Mouse (Mus musculus) brain, adult 2 months (tissue): ENCODE measurements around the gene Sept3.

Experiments
- DNase-seq: peaks from one replicate; pipeline ENCODE4 v3.0.0; 2011; ENCODE audit warnings: low read depth, low spot score

The Sept3 gene

GRCm38 (mm10) chr15:82271201-82271600 lies 3.5 kb upstream of the Sept3 start:
- DNase-seq, result peak; percentile 96

DNA sequence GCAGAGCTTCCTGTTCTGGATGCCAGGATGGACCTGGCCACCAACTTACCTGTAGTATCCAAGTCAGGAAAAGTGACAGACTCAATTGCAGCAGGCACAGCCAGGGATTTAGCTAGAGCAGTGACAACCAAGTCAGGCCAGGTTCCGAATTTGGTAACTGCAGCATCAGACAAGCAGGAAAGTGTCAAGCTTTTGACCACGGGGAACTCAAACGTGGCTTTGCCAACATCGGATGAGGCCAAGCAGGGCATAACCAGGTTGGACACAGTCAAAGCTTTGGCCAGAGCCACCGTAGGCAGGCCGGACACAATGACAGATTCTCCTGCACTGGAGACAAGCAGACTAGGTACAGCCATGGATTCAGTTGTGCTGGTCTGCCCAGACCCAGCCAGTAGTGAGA lies 2.4 kb upstream of the Sept3 start:
- peak; percentile 82 for DNase-seq

- peak; percentile 87 for DNase-seq
These were observed 521 bp downstream of the Sept3 start for GRCm38 (mm10) chr15:82274927-82275901.

DNA sequence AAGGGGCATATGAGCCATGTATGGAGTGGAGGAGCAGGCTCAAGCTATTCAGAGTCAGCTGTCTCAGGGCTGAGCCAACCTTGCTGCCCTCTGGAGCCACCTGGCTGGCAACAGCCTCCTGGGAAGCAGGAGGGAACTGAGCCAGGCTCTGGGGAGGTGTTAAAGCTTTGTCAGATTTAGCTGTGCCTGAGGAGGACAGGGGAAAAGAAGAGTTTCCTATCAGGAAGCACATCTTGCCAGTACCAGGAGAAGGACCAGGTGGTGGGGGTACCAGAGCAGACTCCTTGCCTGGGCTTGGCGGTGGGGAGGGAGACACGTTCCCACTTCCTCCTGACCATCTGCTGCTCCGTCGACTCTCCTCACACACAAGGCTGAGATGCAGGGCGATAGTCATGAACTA lies 2.9 kb downstream of the Sept3 start:
- DNase-seq, result peak; percentile 96

GRCm38 (mm10) chr15:82280638-82281037 lies 5.9 kb downstream of the Sept3 start:
- DNase-seq, result peak; percentile 54

- DNase-seq, result no peak
These were observed 11.5 kb downstream of the Sept3 start for GRCm38 (mm10) chr15:82286157-82286556.

DNA sequence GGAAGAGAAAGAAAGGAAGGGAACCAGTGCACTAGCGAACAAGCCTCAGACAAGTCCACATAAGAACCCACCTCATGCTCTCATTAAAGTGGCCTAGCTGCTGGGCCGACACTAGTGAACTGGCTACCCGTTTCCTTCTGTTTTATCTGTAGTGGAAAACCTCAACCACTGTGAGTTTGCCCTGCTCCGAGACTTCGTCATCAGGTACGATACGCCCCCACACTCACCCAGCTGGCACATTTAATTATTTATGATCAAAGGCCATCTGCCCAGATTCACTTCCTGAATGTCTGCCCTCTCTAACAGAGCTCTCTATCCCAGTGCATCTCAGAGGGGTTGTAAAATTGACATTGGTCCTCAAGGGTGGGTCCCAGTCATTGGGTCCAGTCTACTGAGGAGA lies 15.6 kb downstream of the Sept3 start:
- DNase-seq, result no peak

DNA sequence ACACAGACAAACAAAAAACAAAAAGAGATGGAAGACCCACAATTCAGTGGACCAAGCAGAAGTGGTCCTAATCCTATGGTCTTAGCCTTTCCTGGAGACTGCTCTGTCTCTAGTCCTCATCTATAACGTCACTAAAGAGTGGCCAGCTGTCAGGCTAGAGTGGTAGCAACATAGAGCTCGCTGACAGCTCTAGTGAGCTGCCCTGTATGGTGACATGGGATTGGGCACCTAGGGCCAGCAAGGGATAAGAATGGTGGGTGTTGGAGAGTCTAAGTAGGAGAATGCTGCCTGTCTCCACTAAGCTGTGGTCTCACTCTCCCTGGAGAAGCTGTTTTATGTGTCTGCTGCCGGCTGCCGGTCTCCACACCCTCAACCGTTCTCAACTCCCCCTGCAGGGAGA lies 18.2 kb downstream of the Sept3 start:
- DNase-seq, result no peak

DNA sequence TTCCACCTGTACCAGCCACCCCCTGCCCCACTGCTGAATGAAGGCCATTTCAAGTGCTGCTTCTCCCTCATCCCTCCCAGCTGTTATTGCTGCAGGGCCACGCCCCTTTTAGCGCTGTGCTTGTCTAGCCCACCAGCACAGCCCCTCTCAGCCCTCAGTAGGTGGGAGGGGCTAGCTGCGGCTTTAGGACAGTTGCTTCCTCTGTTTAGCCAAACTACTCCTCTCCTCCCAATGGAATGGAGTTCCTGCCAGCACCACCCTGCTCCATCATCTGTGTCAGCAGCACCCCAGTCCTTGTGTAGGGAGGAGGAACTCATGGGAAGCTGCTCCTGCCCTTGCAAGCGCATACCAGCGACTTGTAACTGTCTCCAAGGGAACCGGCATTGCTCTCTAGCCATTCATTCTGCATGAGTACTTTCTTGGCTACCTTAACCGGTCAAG lies 18.6 kb downstream of the Sept3 start:
- DNase-seq, result peak; percentile 59

- no peak for DNase-seq
These were observed 19.4 kb downstream of the Sept3 start for GRCm38 (mm10) chr15:82294059-82294458.

- DNase-seq, result no peak
These were observed 24.3 kb downstream of the Sept3 start, which contains the start of gene Wbp2nl for GRCm38 (mm10) chr15:82298764-82299561. TSS of gene Wbp2nl (plus strand) at chr15:82298954.

- no peak for DNase-seq
These were observed 32.4 kb downstream of the Sept3 start for GRCm38 (mm10) chr15:82307107-82307506.

DNA sequence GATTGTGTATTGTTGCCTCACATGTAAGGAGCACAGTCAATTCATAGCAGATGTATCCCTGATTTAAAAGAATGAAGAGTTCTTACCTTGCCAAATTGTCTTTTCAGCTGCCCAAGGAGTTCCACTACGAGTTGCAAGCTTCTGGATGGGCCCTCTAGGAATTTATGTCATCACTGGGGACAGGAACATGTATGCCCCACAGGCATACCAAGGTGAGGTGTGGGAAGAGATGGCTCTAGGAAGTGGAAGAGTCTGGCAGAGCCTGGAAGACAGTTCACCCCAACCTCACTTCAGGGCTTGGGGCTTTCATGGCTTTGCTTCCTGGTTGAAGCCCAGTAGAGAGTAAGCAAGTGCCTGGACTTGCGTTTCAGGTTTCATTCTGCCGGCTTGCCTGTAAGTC lies 33.7 kb downstream of the Sept3 start:
- no peak for DNase-seq

GRCm38 (mm10) chr15:82317839-82318238 lies 43.1 kb downstream of the Sept3 start:
- peak; percentile 17 for DNase-seq

DNA sequence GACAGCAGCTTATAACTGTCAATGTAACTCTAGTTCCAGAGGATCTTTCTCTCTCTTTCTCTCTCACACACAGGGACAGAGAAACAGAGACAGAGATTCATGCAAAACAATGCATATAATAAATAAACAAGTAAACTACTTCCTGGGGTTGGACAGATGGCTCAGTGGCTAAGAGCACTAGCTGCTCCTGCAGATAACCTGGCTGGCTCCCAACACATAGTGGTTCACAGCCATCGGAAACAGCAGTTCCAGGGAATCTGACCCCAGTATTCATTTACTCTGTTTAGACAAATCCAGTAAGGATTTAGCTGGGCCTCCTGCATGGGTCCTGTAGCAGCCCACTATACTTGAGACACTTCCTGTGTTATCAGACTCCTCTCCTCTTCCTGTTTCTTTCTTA lies 44.9 kb downstream of the Sept3 start:
- DNase-seq, result no peak

GRCm38 (mm10) chr15:82322195-82322594 lies 47.5 kb downstream of the Sept3 start:
- DNase-seq, result no peak

DNA sequence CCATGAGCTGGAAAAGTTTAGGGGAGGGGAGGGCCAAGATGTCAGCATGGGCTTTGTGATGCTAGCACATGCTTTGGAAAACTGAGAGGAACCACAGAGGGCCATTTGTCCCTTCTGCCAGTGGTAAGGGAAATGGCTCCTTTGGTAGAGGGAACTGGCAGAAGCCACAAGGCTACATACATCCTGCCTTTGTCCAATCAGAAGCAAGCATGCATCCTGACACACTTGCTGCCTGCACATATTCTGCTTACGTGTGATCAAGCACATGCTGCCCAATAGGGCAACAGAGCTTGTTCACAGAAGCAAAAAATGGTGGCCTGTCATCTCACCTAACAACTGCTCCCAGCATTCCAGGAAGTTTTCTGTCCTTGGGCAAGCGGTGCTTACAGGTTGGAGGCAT lies 50.7 kb downstream of the Sept3 start:
- DNase-seq, result no peak

- no peak for DNase-seq
These were observed 60.5 kb downstream of the Sept3 start for GRCm38 (mm10) chr15:82335194-82335593.

DNA sequence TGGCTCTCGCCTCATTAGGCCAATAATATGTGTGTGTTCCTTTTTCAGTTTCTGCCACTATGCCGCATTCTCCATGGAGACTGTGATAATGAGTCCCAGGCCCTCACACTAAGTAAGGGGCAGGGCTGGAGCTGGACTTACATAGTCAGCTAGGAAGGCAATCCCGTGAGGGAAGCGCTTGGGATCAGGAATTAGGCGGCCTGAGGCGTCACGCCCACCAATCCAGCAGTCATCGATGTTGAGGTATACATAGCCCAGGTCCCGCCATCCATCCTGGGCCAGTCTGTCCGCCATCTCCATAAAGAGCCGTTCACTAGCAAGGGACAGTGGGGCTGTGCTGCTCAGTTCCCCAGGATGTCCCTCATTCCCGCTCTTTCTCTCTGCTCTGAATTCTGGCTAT lies 61.9 kb downstream of the Sept3 start:
- no peak for DNase-seq

GRCm38 (mm10) chr15:82337875-82338274 lies 63.2 kb downstream of the Sept3 start:
- DNase-seq, result no peak

GRCm38 (mm10) chr15:82338593-82339112 lies 64.0 kb downstream of the Sept3 start, which contains the start of the genes Naga, Pheta2 and Smdt1:
TSS of gene Naga (minus strand) at chr15:82338925.
TSS of gene Pheta2 (plus strand) at chr15:82338942.
TSS of gene Smdt1 (plus strand) at chr15:82338959.
- DNase-seq, result peak; percentile 99

- no peak for DNase-seq
These were observed 64.5 kb downstream of the Sept3 start for GRCm38 (mm10) chr15:82339150-82339549.
